ENCODE assay signal across 7 mouse cellular contexts in the genomic region with DNA sequence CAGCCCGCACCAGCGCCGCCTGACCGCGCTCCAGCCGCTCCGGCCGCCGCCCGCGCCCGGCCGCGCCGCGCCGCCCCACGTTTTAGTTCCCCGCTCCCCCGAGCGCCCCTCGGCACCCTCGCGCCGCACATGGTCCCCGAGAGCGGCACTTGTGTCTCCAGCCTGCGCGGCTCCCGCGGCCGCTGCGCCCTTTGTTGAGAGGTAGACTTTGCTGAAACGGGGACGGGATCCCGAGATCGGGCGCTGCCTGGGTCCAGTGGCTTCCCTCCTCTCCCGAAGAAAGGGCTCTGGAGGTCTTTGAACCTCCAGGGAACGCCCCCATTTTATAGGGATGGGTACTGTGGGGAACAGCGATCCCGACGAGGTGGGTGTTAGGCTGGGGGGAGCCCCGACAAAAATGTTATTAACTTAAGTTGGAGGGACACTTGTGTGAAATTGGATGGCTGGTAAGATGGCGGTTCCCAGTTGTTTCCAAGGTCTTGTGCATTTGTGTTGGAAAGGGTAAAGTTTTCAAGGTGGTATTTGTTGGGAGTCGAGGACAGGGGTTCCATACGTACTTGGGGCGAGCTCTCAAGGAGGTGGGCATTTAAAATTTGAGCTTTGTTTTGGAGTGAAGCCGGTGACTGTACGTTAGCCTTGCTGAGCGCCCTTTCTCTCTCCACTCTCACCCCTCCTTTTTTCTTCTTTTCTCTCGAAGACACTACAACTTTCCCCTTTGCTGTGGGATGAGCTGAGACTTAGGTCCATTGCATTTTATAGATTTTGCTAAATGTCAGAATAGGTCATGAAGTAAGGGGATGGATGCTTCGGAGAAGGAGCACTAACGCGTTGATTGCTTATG. TPM values are rescaled to one million over a fixed set of nuclear protein-coding genes. Genes with fewer than 3 reads are reported as not detected.
A peak's percentile ranks its signal among the peaks of the same experiment; 100 is the strongest.
DNase-seq lines count a peak whose midpoint lies in the region; ATAC-seq and TF ChIP-seq lines count a peak whose summit lies in the region.

No protein-coding gene starts in this region.

- no peak for TF ChIP-seq POLR2A in spleen, adult 2 months (IDR thresholded peaks at IDR 0.05; ENCODE audit: low read depth, low read length)

- H3K27me3 ChIP-seq in G1E (ENCODE audit: insufficient read depth, low read length) = no peaks in the 10 kb centered on the region
- H3K27me3 ChIP-seq in embryonic facial prominence, embryonic 12.5 days = peaks cover 12% of the 10 kb centered on the region; the same call in 1 of the 2 replicates
- H3K27me3 ChIP-seq in heart, postnatal 0 days (ENCODE audit: control insufficient read depth, insufficient read depth, low read length) = peaks cover 12% of the 10 kb centered on the region; the same call in 1 of the 2 replicates
- H3K27me3 ChIP-seq in spleen, adult 2 months (ENCODE audit: control insufficient read depth, insufficient read depth, low read length) = peaks cover 14% of the 10 kb centered on the region

- ATAC-seq in G1E (ENCODE audit: extremely low read depth, insufficient number of reproducible peaks, low FRiP score, poor library complexity, severe bottlenecking) = no peak
- ATAC-seq in embryonic facial prominence, embryonic 12.5 days (ENCODE audit: insufficient number of reproducible peaks, insufficient read depth, low FRiP score, low TSS enrichment) = no peak
- ATAC-seq in heart, postnatal 0 days (ENCODE audit: insufficient read depth, low read depth) = no peak; the same call in 1 of the 2 replicates

- no peaks in the 10 kb centered on the region for H3K9me3 ChIP-seq in G1E (replicated peaks)
- no peaks in the 10 kb centered on the region for H3K9me3 ChIP-seq in embryonic facial prominence, embryonic 12.5 days
- no peaks in the 10 kb centered on the region for H3K9me3 ChIP-seq in heart, postnatal 0 days (replicated peaks; ENCODE audit: control insufficient read depth, low read length)

- H3K27ac ChIP-seq in embryonic facial prominence, embryonic 12.5 days = no peak overlapping the region
- H3K27ac ChIP-seq in heart, postnatal 0 days (ENCODE audit: low read depth) = peak overlapping the region; percentile 99
- H3K27ac ChIP-seq in spleen, adult 2 months (ENCODE audit: insufficient read depth, low read length) = no peak overlapping the region

- peak overlapping the region; percentile 78 for H3K4me2 ChIP-seq in embryonic facial prominence, embryonic 12.5 days (replicated peaks)
- peak overlapping the region; percentile 80 for H3K4me2 ChIP-seq in heart, postnatal 0 days (ENCODE audit: low read depth, low read length)

- no peak for TF ChIP-seq CTCF in G1E (IDR thresholded peaks at IDR 0.05; ENCODE audit: low read depth, low read length)
- TF ChIP-seq CTCF in heart, postnatal 0 days (IDR thresholded peaks at IDR 0.05; ENCODE audit: low read depth) = no peak
- no peak for TF ChIP-seq CTCF in spleen, adult 2 months (IDR thresholded peaks at IDR 0.05; ENCODE audit: extremely low read depth, insufficient read depth, insufficient read length, insufficient replicate concordance)

- whole genome bisulfite sequencing in embryonic facial prominence, embryonic 12.5 days = under 1% methylated on average over 55 of the region's 55 CpGs
- WGBS in heart, postnatal 0 days = 1% methylated on average over 55 of the region's 55 CpGs
- 12% methylated on average over 55 of the region's 55 CpGs for WGBS in spleen, adult 2 months

- H3K4me1 ChIP-seq in G1E (ENCODE audit: insufficient read depth, low read depth, low read length) = peaks cover 43% of the 10 kb centered on the region
- H3K4me1 ChIP-seq in embryonic facial prominence, embryonic 12.5 days = peaks cover 33% of the 10 kb centered on the region
- H3K4me1 ChIP-seq in heart, postnatal 0 days (ENCODE audit: control insufficient read depth, insufficient read depth) = peaks cover 24% of the 10 kb centered on the region
- peaks cover 8% of the 10 kb centered on the region for H3K4me1 ChIP-seq in spleen, adult 2 months (ENCODE audit: control insufficient read depth, insufficient read depth, insufficient read length)

- no peak for DNase-seq in G1E (ENCODE audit: low spot score)
- peak; percentile 68 for DNase-seq in adrenal gland, postnatal 14 days
- peak; percentile 24 for DNase-seq in heart, postnatal 0 days (ENCODE audit: low spot score)
- DNase-seq in kidney, postnatal 25 days = peak; percentile 48 to 70
- DNase-seq in lung, postnatal 14 days = peak; percentile 44
- DNase-seq in spleen, adult 2 months (ENCODE audit: low read depth in 1 of 2, low spot score in 2 of 2) = peak in 1 of 2 experiments; percentile 40

- no peak for TF ChIP-seq EP300 in heart, postnatal 0 days (IDR thresholded peaks at IDR 0.05; ENCODE audit: low read depth)

- peak overlapping the region; percentile 86 for H3K4me3 ChIP-seq in G1E (ENCODE audit: low read depth, low read length)
- peak overlapping the region; percentile 89 for H3K4me3 ChIP-seq in embryonic facial prominence, embryonic 12.5 days
- peak overlapping the region; percentile 98 for H3K4me3 ChIP-seq in heart, postnatal 0 days (ENCODE audit: low read depth, low read length)
- H3K4me3 ChIP-seq in spleen, adult 2 months (ENCODE audit: extremely low read depth, insufficient read depth, insufficient read length) = peak overlapping the region; percentile 80

- H3K36me3 ChIP-seq in G1E (replicated peaks) = peaks cover 23% of the 10 kb centered on the region
- H3K36me3 ChIP-seq in embryonic facial prominence, embryonic 12.5 days = peaks cover 3% of the 10 kb centered on the region; the same call in 1 of the 2 replicates
- H3K36me3 ChIP-seq in heart, postnatal 0 days (replicated peaks; ENCODE audit: control insufficient read depth, insufficient read depth, low read length) = peaks cover 4% of the 10 kb centered on the region; the same call in 1 of the 2 replicates
- H3K36me3 ChIP-seq in spleen, adult 2 months (ENCODE audit: control insufficient read depth, insufficient read depth, low read length) = no peaks in the 10 kb centered on the region

- peak overlapping the region; percentile 87 for H3K9ac ChIP-seq in embryonic facial prominence, embryonic 12.5 days
- H3K9ac ChIP-seq in heart, postnatal 0 days (replicated peaks; ENCODE audit: low read depth, low read length) = peak overlapping the region; percentile 98

RNA-seq across cellular contexts. Expression of a gene that starts 1.0 kb away (rescaled TPM):
- total RNA-seq in G1E (2014; fragmentation: Nextera tagmentation) (155 and 179 TPM in 2 replicates), G1E (2017) (147 and 165 TPM in 2 replicates)
- 43.1 and 45.4 TPM in 2 replicates for polyA plus RNA-seq in G1E (2012)
- 52.0 and 53.0 TPM in 2 replicates for total RNA-seq in adrenal gland, postnatal 14 days (2021)
- 32.3 and 34.3 TPM in 2 replicates for polyA plus RNA-seq in embryonic facial prominence, embryonic 12.5 days (2016; fragmentation: Nextera tagmentation; extraction: Ambion mirVana)
- 46.6 and 50.7 TPM in 2 replicates for total RNA-seq in heart, postnatal 0 days (2014; rRNA removed; ENCODE audit: low replicate concordance)
- polyA plus RNA-seq in heart, postnatal 0 days (2015; fragmentation: Nextera tagmentation; extraction: Ambion mirVana) = 14.7 and 15.8 TPM in 2 replicates
- 9.0 and 13.0 TPM in 2 replicates for polyA plus RNA-seq in spleen, adult 2 months (2012; rRNA removed)

RNA-seq across cellular contexts. Expression of a gene that starts 5.7 kb away (rescaled TPM):
- total RNA-seq in G1E (2014; fragmentation: Nextera tagmentation) = 247 and 256 TPM in 2 replicates
- 346 and 370 TPM in 2 replicates for total RNA-seq in G1E (2017)
- polyA plus RNA-seq in G1E (2012) = 262 and 271 TPM in 2 replicates
- 105 and 112 TPM in 2 replicates for total RNA-seq in adrenal gland, postnatal 14 days (2021)
- polyA plus RNA-seq in embryonic facial prominence, embryonic 12.5 days (2016; fragmentation: Nextera tagmentation; extraction: Ambion mirVana) = 206 and 207 TPM in 2 replicates
- 201 and 342 TPM in 2 replicates for total RNA-seq in heart, postnatal 0 days (2014; rRNA removed; ENCODE audit: low replicate concordance)
- 278 and 291 TPM in 2 replicates for polyA plus RNA-seq in heart, postnatal 0 days (2015; fragmentation: Nextera tagmentation; extraction: Ambion mirVana)
- 19.3 and 20.2 TPM in 2 replicates for polyA plus RNA-seq in spleen, adult 2 months (2012; rRNA removed)

RNA-seq across cellular contexts. Expression of a gene that starts 16.0 kb away (rescaled TPM):
- total RNA-seq in G1E (2014; fragmentation: Nextera tagmentation) (not detected in 2 replicates), G1E (2017) (0.22 and 0.46 TPM in 2 replicates)
- 0.08 and 0.18 TPM in 2 replicates for polyA plus RNA-seq in G1E (2012)
- 0.41 and 0.56 TPM in 2 replicates for total RNA-seq in adrenal gland, postnatal 14 days (2021)
- polyA plus RNA-seq in embryonic facial prominence, embryonic 12.5 days (2016; fragmentation: Nextera tagmentation; extraction: Ambion mirVana) = 0.13 TPM in 1 of 2 replicates, not detected in the other
- total RNA-seq in heart, postnatal 0 days (2014; rRNA removed; ENCODE audit: low replicate concordance) = not detected in 2 replicates
- 0.10 and 0.14 TPM in 2 replicates for polyA plus RNA-seq in heart, postnatal 0 days (2015; fragmentation: Nextera tagmentation; extraction: Ambion mirVana)
- polyA plus RNA-seq in spleen, adult 2 months (2012; rRNA removed) = 0.51 and 0.80 TPM in 2 replicates
